Mouse (Mus musculus): ENCODE results near the gene Pabpc4l. TPM values are rescaled to one million over a fixed set of nuclear protein-coding genes. Genes with fewer than 3 reads are reported as not detected.
"Not testable (repeated sequence)": the region's sequence is repeated elsewhere in the genome, so short reads cannot be mapped to it uniquely, and the experiment has no call there.

The Pabpc4l gene
- polyA plus RNA-seq (2012; rRNA removed), result 0.45 and 0.86 TPM in 2 replicates

DNA sequence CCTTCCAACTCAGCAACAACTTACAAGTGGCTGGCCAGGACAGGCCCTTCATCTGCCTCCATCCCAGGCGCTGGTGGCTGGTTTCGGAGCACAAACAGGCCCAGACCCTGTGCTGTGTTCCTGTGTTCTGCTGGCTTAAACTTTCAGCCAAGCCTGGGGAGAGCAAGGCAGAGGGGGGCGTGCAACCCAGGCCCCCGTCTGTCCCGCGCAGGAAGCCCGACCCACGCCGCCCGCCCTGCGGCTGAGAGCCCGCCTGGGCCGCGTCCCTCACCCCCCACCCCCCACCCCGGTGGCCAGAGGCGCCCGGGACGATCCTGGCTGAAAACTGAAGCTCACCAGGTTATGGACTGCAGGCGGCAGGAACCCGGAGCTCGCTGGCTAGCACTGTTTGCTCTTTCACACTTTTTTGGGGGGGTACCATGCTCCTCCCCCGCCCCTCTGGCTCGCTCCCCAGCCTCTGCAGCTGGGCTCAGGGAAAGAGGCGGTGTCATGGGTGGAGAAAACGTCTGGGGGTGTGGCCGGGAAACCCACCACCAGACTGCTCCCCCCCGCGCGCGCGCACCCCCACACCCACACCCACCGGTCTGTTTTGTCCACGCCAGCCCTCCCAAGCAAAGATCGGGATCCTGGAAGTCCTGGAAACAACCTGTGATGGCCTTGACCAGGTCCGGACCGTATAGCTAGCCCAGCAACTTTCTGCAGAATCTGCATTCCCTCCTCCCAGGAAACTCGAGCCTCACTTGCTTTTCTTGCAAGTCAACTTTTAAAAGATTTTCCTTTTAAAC lies at the start of gene Pabpc4l:
Gene Pabpc4l (minus strand): TSS at position 739 of the 785 bp plus-strand sequence.
- no peak for DNase-seq (ENCODE audit: low read depth)

DNA sequence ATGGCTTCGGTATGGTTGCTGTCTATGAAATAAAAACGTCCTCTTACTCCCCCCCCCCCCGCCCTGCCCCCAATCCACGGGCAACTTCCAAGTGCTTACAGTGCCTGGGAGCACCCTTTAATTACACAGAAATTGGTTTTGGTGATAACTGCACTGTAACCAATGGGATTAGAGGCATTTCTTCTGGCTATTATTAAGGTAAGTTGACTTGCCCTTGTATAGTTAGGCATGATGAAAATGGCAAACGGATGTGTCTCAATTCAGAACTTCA lies 42.9 kb upstream of the Pabpc4l start:
- DNase-seq (ENCODE audit: low read depth), result no peak

GRCm38 (mm10) chr3:46490132-46490988 lies 42.3 kb upstream of the Pabpc4l start:
- no peak for DNase-seq (ENCODE audit: low read depth)

DNA sequence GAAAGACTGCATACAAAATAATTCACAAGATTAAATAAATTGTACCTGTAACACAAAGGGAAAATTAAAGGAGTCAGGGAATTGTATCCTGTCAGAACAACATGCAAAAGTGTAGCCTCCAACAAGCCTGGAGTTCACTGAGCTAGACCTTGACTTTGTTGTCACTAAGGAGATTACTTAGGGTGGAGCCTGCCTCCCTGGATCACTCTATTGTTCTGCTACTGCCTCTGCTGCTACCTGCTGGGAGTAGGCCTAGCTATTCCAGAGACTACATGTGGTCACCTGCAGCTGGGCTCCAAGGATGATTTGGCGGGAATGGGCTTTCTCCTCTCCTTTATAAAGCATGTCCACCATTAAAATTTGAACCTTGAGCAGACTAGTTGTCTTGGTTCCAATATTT lies 38.1 kb upstream of the Pabpc4l start:
- not testable (repeated sequence) for DNase-seq (ENCODE audit: low read depth)

DNA sequence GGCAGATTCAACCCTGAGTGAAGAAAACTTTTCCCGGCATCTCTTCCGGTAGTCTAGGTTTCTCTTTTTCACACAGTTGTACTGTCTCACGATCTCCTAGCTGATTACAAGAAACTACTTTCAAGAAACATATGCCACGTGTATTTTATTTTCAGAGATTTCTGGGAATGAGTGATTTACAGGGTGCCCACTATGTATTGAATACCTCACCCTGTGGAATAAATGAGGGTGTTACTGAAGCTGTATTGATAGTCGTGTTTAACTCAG lies 180 bp upstream of the Pabpc4l start:
- no peak for DNase-seq (ENCODE audit: low read depth)

GRCm38 (mm10) chr3:46431416-46431815 lies 16.6 kb downstream of the Pabpc4l start:
- no peak for DNase-seq (ENCODE audit: low read depth)
